In genomic region chr1:91277480-91277879, GRCm38 (mm10) we compare ENCODE assay signal across 17 mouse cellular contexts. TPM values are rescaled to one million over a fixed set of nuclear protein-coding genes. Genes with fewer than 3 reads are reported as not detected.
"Had no signal": no experiment of that assay in that cellular context is flagged by ENCODE, and none has a peak within 500 bp of the region (broad histone marks: within the 10 kb centered on the region; RNA-seq: fewer than 3 reads in every experiment).

No protein-coding gene starts in this region.

- DNase-seq: lung, adult 18-20 months; lung, embryonic 14.5 days; lung, postnatal 10 days; lung, postnatal 4 days; right cerebral cortex, postnatal 14 days; thymus, adult 2 months; thymus, postnatal 25 days; thymus, postnatal 4 days had no signal

- H3K27me3 ChIP-seq: midbrain, embryonic 13.5 days; midbrain, embryonic 15.5 days; neural tube, embryonic 12.5 days; stomach, embryonic 15.5 days had no signal

- H3K4me1 ChIP-seq: midbrain, embryonic 13.5 days; midbrain, embryonic 15.5 days; neural tube, embryonic 12.5 days; stomach, embryonic 15.5 days had no signal

- H3K4me2 ChIP-seq: lung, embryonic 14.5 days; midbrain, embryonic 11.5 days; midbrain, embryonic 13.5 days; midbrain, embryonic 15.5 days; neural tube, embryonic 12.5 days; stomach, embryonic 15.5 days had no signal

- H3K27ac ChIP-seq: midbrain, embryonic 13.5 days; midbrain, embryonic 15.5 days; neural tube, embryonic 12.5 days; stomach, embryonic 15.5 days; stomach, postnatal 0 days had no signal

- H3K9ac ChIP-seq: lung, embryonic 14.5 days; midbrain, embryonic 13.5 days; midbrain, embryonic 15.5 days; neural tube, embryonic 12.5 days; stomach, embryonic 15.5 days had no signal

- H3K4me3 ChIP-seq: midbrain, embryonic 13.5 days; midbrain, embryonic 15.5 days; neural tube, embryonic 12.5 days; stomach, embryonic 15.5 days had no signal

- ATAC-seq: midbrain, embryonic 13.5 days; midbrain, embryonic 15.5 days had no signal

- H3K9me3 ChIP-seq: midbrain, embryonic 13.5 days; midbrain, embryonic 15.5 days; neural tube, embryonic 12.5 days; stomach, embryonic 15.5 days had no signal

RNA-seq across cellular contexts. Expression of gene Espnl, which starts 44.4 kb away (rescaled TPM):
- total RNA-seq: megakaryocyte, adult 5-6 weeks; monocyte, adult 5-6 weeks had no signal
- polyA plus RNA-seq: lung, embryonic 14.5 days; lung, embryonic 16.5 days; stomach, embryonic 15.5 days had no signal
